Mouse (Mus musculus) lung, postnatal 0 days (tissue): ENCODE data around the gene Creg1.

Experiments used
- CTCF ChIP-seq: IDR thresholded peaks from 2 replicates; pipeline ENCODE4 v1.5.1; 2016; ENCODE audit warnings: antibody characterized with exemption, mild to moderate bottlenecking
- EP300 ChIP-seq: IDR thresholded peaks from 2 replicates; pipeline ENCODE4 v1.6.1; 2016; ENCODE audit warnings: antibody characterized with exemption, mild to moderate bottlenecking, control low read depth

DNA sequence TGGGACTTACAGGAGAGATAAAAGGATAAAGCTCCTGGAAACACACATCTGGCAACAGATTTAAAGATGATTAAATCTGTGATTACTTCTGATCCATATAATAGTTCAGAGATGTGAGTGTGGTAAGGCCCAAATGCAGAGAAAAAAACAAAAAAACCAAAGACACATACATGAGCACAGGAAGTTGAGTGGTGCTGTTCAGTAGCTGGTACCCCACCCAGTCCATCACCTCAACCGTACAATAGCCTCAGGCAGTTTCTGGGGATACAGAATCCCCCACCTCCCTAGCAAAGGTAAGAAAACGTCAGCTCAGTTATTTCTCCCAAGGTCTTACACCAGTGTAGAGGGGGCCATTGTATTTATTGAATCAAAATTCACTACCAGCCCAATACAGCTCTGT is 47.1 kb downstream of the Creg1 start:
- TF ChIP-seq EP300 (no peak), CTCF (no peak)
